Mouse (Mus musculus) adipocyte (in vitro differentiated cells): ENCODE data around the gene 4930467E23Rik.
"Not testable (repeated sequence)": the region's sequence is repeated elsewhere in the genome, so short reads cannot be mapped to it uniquely, and the experiment has no call there.

Experiments
- DNase-seq: peaks from one replicate; pipeline ENCODE4 v3.0.0-alpha.2; 2016; ENCODE audit warnings: low spot score

4930467E23Rik gene

DNA sequence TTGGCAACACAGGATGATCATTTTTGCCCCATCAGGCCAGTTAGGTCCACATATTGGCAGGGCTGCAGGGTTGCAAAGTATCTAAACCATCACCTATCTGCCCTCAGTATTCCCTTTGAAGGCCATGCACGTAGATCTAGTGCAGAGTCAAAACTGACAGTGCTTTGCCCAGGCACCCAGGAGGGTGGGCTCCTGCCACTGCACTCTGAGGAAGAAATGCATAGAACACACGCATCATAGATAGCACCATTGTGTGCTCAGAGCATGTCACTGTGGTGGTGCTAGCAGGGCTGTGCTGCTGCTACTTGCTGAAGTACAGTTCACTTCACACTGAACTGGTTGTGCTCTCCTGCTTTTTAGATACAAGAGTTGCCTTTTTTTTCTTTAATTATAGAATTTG is at the start of gene 4930467E23Rik:
Gene 4930467E23Rik (plus strand): TSS at position 301 of the 400 bp plus-strand sequence.
- DNase-seq, result not testable (repeated sequence)

DNA sequence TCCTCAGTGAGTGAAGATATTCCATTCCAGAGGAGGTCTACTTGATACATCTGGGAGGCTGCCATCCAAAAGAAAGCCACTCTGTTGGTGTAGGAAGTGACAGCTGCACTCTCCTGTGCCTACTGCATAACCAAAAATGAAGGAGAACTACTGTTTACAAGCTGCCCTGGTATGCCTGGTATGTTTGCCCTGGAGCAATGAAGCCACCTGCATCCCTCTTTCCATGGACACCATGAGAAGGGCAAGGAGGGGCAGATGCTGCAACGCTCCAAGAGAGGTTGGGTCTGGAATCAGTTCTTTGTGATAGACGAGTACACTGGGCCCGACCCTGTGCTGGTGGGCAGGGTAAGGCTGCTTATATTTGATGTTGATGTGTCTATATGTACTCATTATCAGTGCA is 47.1 kb upstream of the 4930467E23Rik start:
- DNase-seq, result not testable (repeated sequence)

DNA sequence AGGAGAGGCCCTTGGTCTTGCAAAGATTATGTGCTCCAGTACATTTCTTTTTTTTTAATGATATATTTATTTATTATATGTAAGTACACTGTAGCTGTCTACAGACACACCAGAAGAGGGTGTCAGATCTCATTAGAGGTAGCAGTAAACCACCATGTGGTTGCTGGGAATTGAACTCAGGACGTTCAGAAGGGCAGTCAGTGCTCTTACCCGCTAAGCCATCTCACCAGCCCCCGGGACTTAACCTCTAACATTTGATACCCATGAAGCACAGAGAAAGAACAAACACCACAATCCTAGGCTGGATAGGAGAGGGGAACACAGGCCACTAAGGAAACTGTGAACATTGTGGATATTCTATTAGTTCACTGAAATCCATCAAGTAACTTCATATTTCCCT is 43.9 kb upstream of the 4930467E23Rik start:
- not testable (repeated sequence) for DNase-seq

- DNase-seq, result not testable (repeated sequence)
Observed at GRCm38 (mm10) chr8:19688802-19689525, 40.4 kb upstream of the 4930467E23Rik start.

- not testable (repeated sequence) for DNase-seq
Observed at GRCm38 (mm10) chr8:19689745-19690144, 39.6 kb upstream of the 4930467E23Rik start.

DNA sequence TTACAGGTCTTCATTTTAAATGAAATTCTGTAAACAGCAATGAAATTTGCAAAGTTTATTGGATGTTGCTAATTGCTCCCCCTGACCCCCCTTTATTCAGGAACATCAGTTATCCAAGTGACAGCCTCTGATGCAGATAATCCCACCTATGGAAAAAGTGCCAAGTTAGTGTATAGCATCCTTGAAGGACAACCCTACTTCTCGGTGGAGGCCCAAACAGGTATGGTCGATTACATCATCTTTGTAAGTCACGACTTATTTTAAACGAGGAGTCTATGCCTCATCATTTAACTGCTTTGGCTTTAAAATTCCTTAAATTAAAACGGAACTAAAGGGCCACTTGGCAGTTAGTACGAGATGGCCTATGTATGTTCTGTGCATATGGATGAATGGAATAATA is 38.0 kb upstream of the 4930467E23Rik start:
- not testable (repeated sequence) for DNase-seq

- DNase-seq, result not testable (repeated sequence)
Observed at GRCm38 (mm10) chr8:19697497-19698077, 31.8 kb upstream of the 4930467E23Rik start.

- not testable (repeated sequence) for DNase-seq
Observed at GRCm38 (mm10) chr8:19698123-19698522, 31.3 kb upstream of the 4930467E23Rik start.

GRCm38 (mm10) chr8:19698722-19699121 is 30.7 kb upstream of the 4930467E23Rik start:
- not testable (repeated sequence) for DNase-seq

GRCm38 (mm10) chr8:19701326-19701725 is 28.1 kb upstream of the 4930467E23Rik start:
- not testable (repeated sequence) for DNase-seq

DNA sequence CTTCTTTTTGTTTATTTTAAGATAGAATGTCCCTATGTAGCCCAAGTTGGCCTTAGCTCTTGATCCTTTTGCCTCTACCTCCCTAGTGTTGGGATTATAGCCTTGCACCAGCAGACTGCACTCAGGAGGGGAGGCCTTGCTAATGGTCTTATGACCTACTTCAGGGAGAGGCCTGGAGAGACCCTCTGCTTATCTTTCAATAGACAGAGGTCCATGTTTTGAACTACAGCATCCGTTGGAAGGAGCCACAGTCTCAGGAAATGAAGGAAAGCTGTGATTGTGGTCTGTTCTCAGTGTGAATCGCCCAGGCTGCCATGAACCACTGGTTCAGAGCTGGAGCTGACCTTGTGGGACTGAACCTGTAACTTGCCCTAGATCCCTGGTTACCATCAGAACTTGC is 27.1 kb upstream of the 4930467E23Rik start:
- DNase-seq, result not testable (repeated sequence)

DNA sequence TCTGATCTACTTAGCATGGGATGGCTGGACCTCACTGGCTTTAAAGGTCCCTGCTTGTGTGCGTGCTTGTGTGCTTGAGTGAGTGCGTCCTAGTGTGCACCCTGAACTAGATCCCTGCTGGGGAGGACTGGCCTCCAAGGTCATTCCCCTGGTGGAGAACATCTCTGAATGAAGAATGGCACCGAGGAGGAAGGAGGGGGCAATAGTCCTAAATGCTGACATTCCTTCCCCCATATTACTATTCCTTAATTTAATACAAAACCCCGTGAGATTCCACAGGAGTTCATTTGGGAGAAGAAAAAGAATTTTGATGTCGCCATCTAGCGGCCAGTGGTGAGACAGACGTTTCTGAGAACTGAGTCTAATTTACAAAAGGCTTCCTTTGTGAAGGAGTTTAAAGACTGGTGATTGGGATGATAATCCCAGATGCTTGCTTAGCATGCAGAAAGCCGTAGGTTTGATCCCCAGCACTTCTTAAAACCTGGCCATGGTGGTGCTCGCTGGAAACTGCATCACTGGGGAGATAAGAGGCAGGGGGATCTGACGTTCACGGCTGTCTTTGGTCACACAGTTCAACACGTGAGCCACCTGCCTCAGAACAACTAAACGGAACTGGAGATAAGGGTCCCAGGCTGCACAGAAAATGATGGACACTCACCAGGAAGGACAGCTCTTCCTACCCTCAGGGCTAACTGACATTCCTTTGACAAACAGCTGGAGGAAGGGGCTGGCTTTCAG is 26.2 kb upstream of the 4930467E23Rik start:
- peak; percentile 95 for DNase-seq

DNA sequence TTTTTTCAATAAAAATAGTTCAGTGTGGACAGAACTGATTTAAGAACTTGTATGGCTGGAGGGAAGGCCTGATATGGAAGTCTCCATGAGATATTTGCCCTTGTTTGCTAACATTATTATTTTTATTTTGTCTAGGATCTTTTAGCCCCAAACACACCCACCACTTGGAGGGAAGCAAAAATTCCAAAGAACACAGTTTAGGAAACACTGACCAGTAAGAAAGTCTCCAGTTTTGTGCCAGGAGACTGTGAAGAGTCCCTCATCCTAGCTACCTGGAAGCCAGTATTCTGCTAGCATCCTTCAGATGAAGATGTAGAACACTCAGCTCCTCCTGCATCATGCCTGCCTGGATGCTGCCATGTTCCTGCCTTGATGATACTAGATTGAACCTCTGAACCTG is 25.5 kb upstream of the 4930467E23Rik start:
- DNase-seq, result not testable (repeated sequence)

- DNase-seq, result not testable (repeated sequence)
Observed at GRCm38 (mm10) chr8:19704441-19705215, 24.7 kb upstream of the 4930467E23Rik start.

- not testable (repeated sequence) for DNase-seq
Observed at GRCm38 (mm10) chr8:19705216-19705600, 24.2 kb upstream of the 4930467E23Rik start.

DNA sequence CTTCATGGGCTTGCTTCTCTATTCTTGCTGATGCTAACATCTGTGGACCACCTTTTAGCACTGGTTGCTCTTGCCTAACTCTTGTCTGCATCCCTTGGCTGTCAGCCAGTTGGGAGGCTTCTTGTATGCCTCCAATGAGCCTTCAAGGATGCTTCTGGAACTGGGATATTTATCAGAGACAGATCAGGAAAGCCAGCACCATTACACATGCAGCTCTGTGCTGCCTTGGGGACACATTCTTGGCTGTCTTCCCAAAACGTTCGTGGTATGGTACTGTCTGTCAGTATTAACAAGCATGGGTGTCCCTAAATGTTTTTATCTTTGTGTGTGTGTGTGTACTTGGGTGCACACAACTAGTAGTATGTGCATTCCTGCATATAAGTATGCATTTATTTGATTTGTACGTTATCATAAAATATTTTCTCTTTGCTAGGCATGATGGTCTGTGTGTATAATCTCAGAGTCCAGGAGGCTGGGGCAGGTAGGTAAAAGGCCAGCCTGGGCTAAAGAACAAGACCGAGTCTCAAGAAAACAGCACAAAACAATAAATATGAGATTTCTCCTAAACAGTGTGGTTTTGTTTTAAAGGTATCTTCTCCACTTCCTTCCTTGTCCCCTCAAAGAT is 23.2 kb upstream of the 4930467E23Rik start:
- DNase-seq, result not testable (repeated sequence)

- peak; percentile 85 for DNase-seq
Observed at GRCm38 (mm10) chr8:19706918-19707760, 22.2 kb upstream of the 4930467E23Rik start.

- DNase-seq, result not testable (repeated sequence)
Observed at GRCm38 (mm10) chr8:19707761-19708443, 21.5 kb upstream of the 4930467E23Rik start.

DNA sequence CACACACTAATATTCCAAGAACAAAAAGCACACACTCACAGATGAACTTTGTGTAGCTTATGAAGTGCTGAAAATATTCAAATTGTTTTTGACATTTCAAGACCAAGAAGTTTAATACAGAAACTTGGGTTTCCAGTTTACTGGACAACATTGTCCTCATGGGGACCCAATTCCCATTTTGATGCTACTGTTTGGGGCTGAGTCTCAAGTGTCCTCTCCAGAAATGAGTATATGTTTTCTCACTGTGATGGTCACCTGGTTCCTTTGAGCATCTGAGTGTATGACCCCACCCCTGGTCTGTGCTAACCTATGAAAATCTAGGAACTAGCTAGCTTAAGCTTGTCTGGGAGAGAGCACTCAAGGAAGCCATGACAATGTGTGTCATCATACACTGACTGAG is 20.4 kb upstream of the 4930467E23Rik start:
- not testable (repeated sequence) for DNase-seq

GRCm38 (mm10) chr8:19709488-19709887 is 19.9 kb upstream of the 4930467E23Rik start:
- DNase-seq, result not testable (repeated sequence)
